9 mouse cellular contexts compared by ENCODE assay signal in the genomic region with DNA sequence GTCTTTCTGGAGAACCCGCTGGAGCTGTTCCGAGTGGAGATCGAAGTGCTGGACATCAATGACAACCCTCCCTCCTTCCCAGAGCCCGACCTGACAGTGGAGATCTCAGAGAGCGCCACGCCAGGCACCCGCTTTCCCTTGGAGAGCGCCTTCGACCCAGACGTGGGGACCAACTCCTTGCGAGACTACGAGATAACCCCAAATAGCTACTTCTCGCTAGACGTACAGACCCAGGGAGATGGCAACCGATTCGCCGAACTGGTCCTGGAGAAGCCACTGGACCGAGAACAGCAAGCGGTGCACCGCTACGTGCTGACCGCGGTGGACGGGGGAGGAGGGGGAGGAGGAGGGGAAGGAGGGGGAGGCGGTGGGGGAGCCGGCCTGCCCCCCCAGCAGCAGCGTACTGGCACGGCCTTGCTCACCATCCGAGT. TPM values are rescaled to one million over a fixed set of nuclear protein-coding genes. Genes with fewer than 3 reads are reported as not detected.
DNase-seq lines count a peak whose midpoint lies in the region; ATAC-seq and TF ChIP-seq lines count a peak whose summit lies in the region.
"Had no signal": no experiment of that assay in that cellular context is flagged by ENCODE, and none has a peak within 500 bp of the region (broad histone marks: within the 10 kb centered on the region; RNA-seq: fewer than 3 reads in every experiment).

No protein-coding gene starts in this region.

- H3K36me3 ChIP-seq in lung, postnatal 0 days (ENCODE audit: insufficient read depth, low read length) = no peaks in the 10 kb centered on the region
- H3K36me3 ChIP-seq in heart, embryonic 16.5 days (ENCODE audit: control insufficient read depth, insufficient read depth) = no peaks in the 10 kb centered on the region
- H3K36me3 ChIP-seq in midbrain, embryonic 10.5 days = no peaks in the 10 kb centered on the region

- no peak for TF ChIP-seq CTCF in lung, postnatal 0 days (IDR thresholded peaks at IDR 0.05)

- ATAC-seq in lung, postnatal 0 days = no peak
- no peak for ATAC-seq in heart, embryonic 16.5 days (replicated peaks; ENCODE audit: extremely low read depth, insufficient read depth, low FRiP score)

- no peak for TF ChIP-seq EP300 in lung, postnatal 0 days (IDR thresholded peaks at IDR 0.05)

- H3K4me1 ChIP-seq in lung, postnatal 0 days (ENCODE audit: insufficient read depth, low read depth, low read length) = peaks cover 28% of the 10 kb centered on the region
- H3K4me1 ChIP-seq in heart, embryonic 16.5 days (ENCODE audit: control insufficient read depth, insufficient read depth, low read length) = peaks cover 28% of the 10 kb centered on the region
- H3K4me1 ChIP-seq in midbrain, embryonic 10.5 days = peaks cover 48% of the 10 kb centered on the region

- WGBS in lung, postnatal 0 days = under 1% methylated on average over 24 of the region's 29 CpGs
- under 1% methylated on average over 28 of the region's 29 CpGs for WGBS in heart, embryonic 16.5 days
- under 1% methylated on average over 29 of the region's 29 CpGs for WGBS in midbrain, embryonic 10.5 days

- H3K27ac ChIP-seq in lung, postnatal 0 days (ENCODE audit: low read length) = no peak overlapping the region
- H3K27ac ChIP-seq in heart, embryonic 16.5 days (ENCODE audit: low read length) = no peak overlapping the region
- no peak overlapping the region for H3K27ac ChIP-seq in midbrain, embryonic 10.5 days (replicated peaks)

- DNase-seq in embryo, embryonic 10 days (ENCODE audit: low spot score) = peak; percentile 14
- DNase-seq in embryo, embryonic 10.5 days (ENCODE audit: low spot score) = no peak
- no peak for DNase-seq in lung, postnatal 0 days (ENCODE audit: low spot score)
- DNase-seq in lung, postnatal 25 days (ENCODE audit: low spot score) = no peak
- peak; percentile 58 for DNase-seq in midbrain, embryonic 10.5 days (ENCODE audit: low spot score)
- no peak for DNase-seq in c-Kit-positive CD71-positive TER-119-positive erythroid progenitor cells, embryonic 14.5 days (ENCODE audit: low spot score)
- no peak for DNase-seq in thymus, postnatal 36 days

- peak overlapping the region; percentile 86 for H3K4me2 ChIP-seq in lung, postnatal 0 days (replicated peaks; ENCODE audit: low read depth, low read length)
- H3K4me2 ChIP-seq in heart, embryonic 16.5 days (ENCODE audit: low read depth, low read length) = peak overlapping the region; percentile 100

- H3K9ac ChIP-seq in lung, postnatal 0 days (replicated peaks; ENCODE audit: low read depth) = no peak overlapping the region
- H3K9ac ChIP-seq in heart, embryonic 16.5 days (ENCODE audit: low read length) = 0 out of 2 replicates have a peak overlapping the region, but pooled peaks have one; percentile 4

- peak overlapping the region; percentile 50 for H3K4me3 ChIP-seq in lung, postnatal 0 days (ENCODE audit: low read depth, low read length)
- peak overlapping the region; percentile 66 for H3K4me3 ChIP-seq in heart, embryonic 16.5 days (ENCODE audit: low read length)
- H3K4me3 ChIP-seq in midbrain, embryonic 10.5 days = peak overlapping the region; percentile 69

- no peaks in the 10 kb centered on the region for H3K9me3 ChIP-seq in lung, postnatal 0 days (ENCODE audit: low read length)
- no peaks in the 10 kb centered on the region for H3K9me3 ChIP-seq in heart, embryonic 16.5 days (replicated peaks; ENCODE audit: control insufficient read depth, low read length)
- H3K9me3 ChIP-seq in midbrain, embryonic 10.5 days (replicated peaks) = no peaks in the 10 kb centered on the region

- peaks cover 44% of the 10 kb centered on the region for H3K27me3 ChIP-seq in lung, postnatal 0 days (replicated peaks; ENCODE audit: insufficient read depth, low read length)
- peaks cover 46% of the 10 kb centered on the region for H3K27me3 ChIP-seq in heart, embryonic 16.5 days (ENCODE audit: control insufficient read depth, insufficient read depth, low read length)
- H3K27me3 ChIP-seq in midbrain, embryonic 10.5 days (ENCODE audit: low read depth, poor library complexity, severe bottlenecking) = peaks cover 57% of the 10 kb centered on the region
- H3K27me3 ChIP-seq: CH12.LX had no signal

RNA-seq across cellular contexts. Expression of gene Pcdh10, which starts 1.4 kb away (rescaled TPM):
- polyA plus RNA-seq in lung, postnatal 0 days (2015; fragmentation: Nextera tagmentation; extraction: Ambion mirVana) = 0.02 and 0.19 TPM in 2 replicates
- 0.04 and 0.07 TPM in 2 replicates for polyA plus RNA-seq in heart, embryonic 16.5 days (2015; fragmentation: Nextera tagmentation; extraction: Ambion mirVana)
- 0.75 and 1.8 TPM in 2 replicates for polyA plus RNA-seq in midbrain, embryonic 10.5 days (2016; fragmentation: Nextera tagmentation; extraction: Ambion mirVana)

Comparison
In these comparisons a context has a peak if more than half of its experiments do, and no peak if none do; other contexts are left out.
1. DNase-seq: peak in embryo, embryonic 10 days (single experiment) and midbrain, embryonic 10.5 days (single experiment); none in embryo, embryonic 10.5 days (single experiment), lung, postnatal 0 days (single experiment), lung, postnatal 25 days (single experiment), c-Kit-positive CD71-positive TER-119-positive erythroid progenitor cells, embryonic 14.5 days (single experiment) and thymus, postnatal 36 days (0 of 2).
2. Peak in every context shown above with its lines, with median percentiles within 50 percentile points of each other: H3K4me3 ChIP-seq.